Mouse (Mus musculus): Measurements from ENCODE around the gene Slc34a2.

The Slc34a2 gene

GRCm38 (mm10) chr5:53037781-53038180 lies at the start of gene Slc34a2:
Slc34a2 (plus strand) TSS chr5:53038081.
- in situ Hi-C loops (cut with MboI, MseI): no loop called here

GRCm38 (mm10) chr5:52990687-52991341 lies 47.1 kb upstream of the Slc34a2 start:
- in situ Hi-C loops (cut with MboI, MseI): no loop called here

GRCm38 (mm10) chr5:52992210-52992897 lies 45.5 kb upstream of the Slc34a2 start:
- in situ Hi-C loops (cut with MboI, MseI): no loop called here

GRCm38 (mm10) chr5:52993490-52994282 lies 44.2 kb upstream of the Slc34a2 start:
- in situ Hi-C loops (cut with MboI, MseI): no loop called here

GRCm38 (mm10) chr5:52995461-52995860 lies 42.4 kb upstream of the Slc34a2 start:
- in situ Hi-C loops (cut with MboI, MseI): no loop called here

- in situ Hi-C loops (cut with MboI, MseI): no loop called here
Measured at GRCm38 (mm10) chr5:52996145-52996544, 41.7 kb upstream of the Slc34a2 start.

GRCm38 (mm10) chr5:52996601-52997000 lies 41.3 kb upstream of the Slc34a2 start:
- in situ Hi-C loops (cut with MboI, MseI): no loop called here

GRCm38 (mm10) chr5:52997032-52997431 lies 40.8 kb upstream of the Slc34a2 start:
- in situ Hi-C loops (cut with MboI, MseI): no loop called here

GRCm38 (mm10) chr5:52998097-52998760 lies 39.7 kb upstream of the Slc34a2 start:
- in situ Hi-C loops (cut with MboI, MseI): no loop called here

- in situ Hi-C loops (cut with MboI, MseI): no loop called here
Measured at GRCm38 (mm10) chr5:53000169-53000872, 37.6 kb upstream of the Slc34a2 start.

- in situ Hi-C loops (cut with MboI, MseI): no loop called here
Measured at GRCm38 (mm10) chr5:53002599-53003203, 35.2 kb upstream of the Slc34a2 start.

GRCm38 (mm10) chr5:53003495-53003894 lies 34.4 kb upstream of the Slc34a2 start:
- in situ Hi-C loops (cut with MboI, MseI): no loop called here

- in situ Hi-C loops (cut with MboI, MseI): no loop called here
Measured at GRCm38 (mm10) chr5:53003981-53004380, 33.9 kb upstream of the Slc34a2 start.

- in situ Hi-C loops (cut with MboI, MseI): no loop called here
Measured at GRCm38 (mm10) chr5:53009027-53009769, 28.7 kb upstream of the Slc34a2 start.

- in situ Hi-C loops (cut with MboI, MseI): no loop called here
Measured at GRCm38 (mm10) chr5:53009770-53010133, 28.1 kb upstream of the Slc34a2 start.

- in situ Hi-C loops (cut with MboI, MseI): no loop called here
Measured at GRCm38 (mm10) chr5:53011327-53011726, 26.6 kb upstream of the Slc34a2 start.

- in situ Hi-C loops (cut with MboI, MseI): no loop called here
Measured at GRCm38 (mm10) chr5:53016606-53017005, 21.3 kb upstream of the Slc34a2 start.

GRCm38 (mm10) chr5:53018316-53018715 lies 19.6 kb upstream of the Slc34a2 start:
- in situ Hi-C loops (cut with MboI, MseI): no loop called here

- in situ Hi-C loops (cut with MboI, MseI): loop anchor here (10.0 kb wide), 1 partner anchor 61 kb away; no protein-coding TSS in a partner anchor
Measured at GRCm38 (mm10) chr5:53023432-53023831, 14.4 kb upstream of the Slc34a2 start.

- in situ Hi-C loops (cut with MboI, MseI): loop anchor here (10.0 kb wide), 1 partner anchor 61 kb away; no protein-coding TSS in a partner anchor
Measured at GRCm38 (mm10) chr5:53023901-53024300, 14.0 kb upstream of the Slc34a2 start.

Measured in T-helper 2 cell (primary cell).